Mouse (Mus musculus) CH12.LX (cell line): ENCODE measurements around the gene Acer3. TPM values are rescaled to one million over a fixed set of nuclear protein-coding genes. Genes with fewer than 3 reads are reported as not detected.
"Not testable (repeated sequence)": the region's sequence is repeated elsewhere in the genome, so short reads cannot be mapped to it uniquely, and the experiment has no call there.

Source experiments
- DNase-seq: peaks from one replicate; pipeline ENCODE4 v3.0.0-alpha.2; 2013; ENCODE audit errors: extremely low read depth
- H3K27ac ChIP-seq: 2 replicates; pipeline ENCODE4 v1.5.1; 2012; ENCODE audit warnings: low read depth, mild to moderate bottlenecking, control low read depth, moderate library complexity; ENCODE audit not compliant: insufficient read depth
- H3K27me3 ChIP-seq: replicated peaks from 2 replicates; pipeline ENCODE3; 2012; ENCODE audit warnings: inconsistent platforms
- H3K36me3 ChIP-seq, 2 experiments: replicated peaks in 1 of 2; 2 replicates each; pipeline versions ENCODE3 to v1.6.1; 2012; ENCODE audit warnings: inconsistent platforms in 1 of 2, low read length in 1 of 2, mild to moderate bottlenecking in 1 of 2, mixed read lengths in 1 of 2, moderate library complexity in 1 of 2; ENCODE audit not compliant: control insufficient read depth in 1 of 2, insufficient read depth in 1 of 2
- H3K4me1 ChIP-seq, 2 experiments: 2 replicates each; pipeline ENCODE4 v1.6.1; 2012; ENCODE audit warnings: inconsistent platforms in 1 of 2, moderate library complexity in 1 of 2; ENCODE audit not compliant: insufficient read depth in 2 of 2, control insufficient read depth in 1 of 2
- H3K4me2 ChIP-seq: 2 replicates; pipeline ENCODE4 v1.6.1; 2012; ENCODE audit warnings: low read depth, mild to moderate bottlenecking, control low read depth; ENCODE audit not compliant: poor library complexity, insufficient read depth, severe bottlenecking
- H3K4me3 ChIP-seq, 3 experiments: fragments of 150-350 bp in 1 of 3; sonication (generic) in 1 of 3; replicated peaks in 1 of 3; 2 replicates each; pipeline versions ENCODE3 to v1.5.1; 2011 to 2012; ENCODE audit warnings: low read depth in 2 of 3, low read length in 2 of 3, mild to moderate bottlenecking in 2 of 3, moderate library complexity in 2 of 3, control low read depth in 1 of 3, improper control_type of control experiment in 1 of 3, inconsistent platforms in 1 of 3, mixed read lengths in 1 of 3; ENCODE audit not compliant: poor library complexity in 1 of 3
- H3K79me2 ChIP-seq: replicated peaks from 2 replicates; pipeline ENCODE4 v1.6.1; 2012; ENCODE audit warnings: mild to moderate bottlenecking, moderate library complexity; ENCODE audit not compliant: control insufficient read depth, poor library complexity, insufficient read depth, severe bottlenecking; ENCODE audit errors: extremely low read depth
- H3K9ac ChIP-seq: 2 replicates; pipeline ENCODE4 v1.6.1; 2012; ENCODE audit warnings: low read depth, mild to moderate bottlenecking, control low read depth, moderate library complexity; ENCODE audit not compliant: insufficient read depth
- H3K9me3 ChIP-seq: replicated peaks from 2 replicates; pipeline ENCODE3; 2012; ENCODE audit warnings: low read length, inconsistent platforms, mixed read lengths
- BHLHE40 ChIP-seq: IDR thresholded peaks from 2 replicates; pipeline ENCODE4 v1.6.1; 2011; ENCODE audit warnings: mild to moderate bottlenecking, low read depth, low read length, improper control_type of control experiment
- CHD1 ChIP-seq: IDR thresholded peaks from 2 replicates; pipeline ENCODE4 v1.6.1; 2012; ENCODE audit warnings: low read depth, low read length, improper control_type of control experiment, inconsistent platforms
- CHD2 ChIP-seq: IDR thresholded peaks from 2 replicates; pipeline ENCODE4 v1.6.1; 2011; ENCODE audit warnings: low read length, improper control_type of control experiment
- CTCF ChIP-seq, 2 experiments: IDR thresholded peaks in 1 of 2; conservative IDR thresholded peaks in 1 of 2; 2 replicates each; pipeline ENCODE4 v1.5.1; 2011 to 2012; ENCODE audit warnings: low read depth in 2 of 2, low read length in 2 of 2, improper control_type of control experiment in 1 of 2, inconsistent platforms in 1 of 2, mild to moderate bottlenecking in 1 of 2, moderate library complexity in 1 of 2
- E2F4 ChIP-seq: IDR thresholded peaks from 2 replicates; pipeline ENCODE4 v1.6.1; 2011; ENCODE audit warnings: low read depth, low read length, improper control_type of control experiment; ENCODE audit not compliant: insufficient replicate concordance
- ELF1 ChIP-seq: IDR thresholded peaks from 2 replicates; pipeline ENCODE4 v1.6.1; 2014; ENCODE audit warnings: low read depth, mild to moderate bottlenecking, inconsistent platforms, low read length, improper control_type of control experiment
- ETS1 ChIP-seq: conservative IDR thresholded peaks from 2 replicates; pipeline ENCODE4 v1.6.1; 2012; ENCODE audit warnings: low read depth, mild to moderate bottlenecking, inconsistent platforms, low read length, improper control_type of control experiment, moderate library complexity
- JUN ChIP-seq: IDR thresholded peaks from 2 replicates; pipeline ENCODE4 v1.6.1; 2011; ENCODE audit warnings: low read depth, mild to moderate bottlenecking, low read length, improper control_type of control experiment, moderate library complexity; ENCODE audit not compliant: insufficient read depth
- KAT2A ChIP-seq: IDR thresholded peaks from 2 replicates; pipeline ENCODE4 v1.6.1; 2012; ENCODE audit warnings: low read length, improper control_type of control experiment, inconsistent platforms; ENCODE audit not compliant: insufficient replicate concordance
- MAFK ChIP-seq: IDR thresholded peaks from 2 replicates; pipeline ENCODE4 v1.6.1; 2011; ENCODE audit warnings: low read length, improper control_type of control experiment; ENCODE audit not compliant: insufficient replicate concordance
- MAX ChIP-seq: IDR thresholded peaks from 2 replicates; pipeline ENCODE4 v1.6.1; 2011; ENCODE audit warnings: low read length, improper control_type of control experiment
- MAZ ChIP-seq: IDR thresholded peaks from 2 replicates; pipeline ENCODE4 v1.6.1; 2012; ENCODE audit warnings: low read depth, mild to moderate bottlenecking, inconsistent platforms, low read length, improper control_type of control experiment, moderate library complexity
- MXI1 ChIP-seq: IDR thresholded peaks from 2 replicates; pipeline ENCODE4 v1.6.1; 2011; ENCODE audit warnings: mild to moderate bottlenecking, low read depth, low read length, improper control_type of control experiment
- MYC ChIP-seq: IDR thresholded peaks from 2 replicates; pipeline ENCODE4 v1.6.1; 2011; ENCODE audit warnings: low read depth, mild to moderate bottlenecking, improper control_type of control experiment, low read length
- NELFE ChIP-seq: IDR thresholded peaks from 2 replicates; pipeline ENCODE4 v1.6.1; 2011; ENCODE audit warnings: low read depth, low read length, improper control_type of control experiment
- POLR2A ChIP-seq: IDR thresholded peaks from 2 replicates; pipeline ENCODE4 v1.6.1; 2011; ENCODE audit warnings: low read depth, mild to moderate bottlenecking, improper control_type of control experiment, low read length
- RAD21 ChIP-seq: IDR thresholded peaks from 2 replicates; pipeline ENCODE4 v1.6.1; 2011; ENCODE audit warnings: low read depth, mild to moderate bottlenecking, low read length, improper control_type of control experiment, moderate library complexity
- RCOR1 ChIP-seq: conservative IDR thresholded peaks from 2 replicates; pipeline ENCODE4 v1.6.1; 2012; ENCODE audit warnings: low read depth, mild to moderate bottlenecking, inconsistent platforms, low read length, improper control_type of control experiment
- SMC3 ChIP-seq: IDR thresholded peaks from 2 replicates; pipeline ENCODE4 v1.6.1; 2011; ENCODE audit warnings: low read depth, low read length, improper control_type of control experiment
- UBTF ChIP-seq: IDR thresholded peaks from 2 replicates; pipeline ENCODE4 v1.6.1; 2012; ENCODE audit warnings: low read depth, mild to moderate bottlenecking, inconsistent platforms, low read length, improper control_type of control experiment, moderate library complexity
- USF1 ChIP-seq: IDR thresholded peaks from 2 replicates; pipeline ENCODE4 v1.6.1; 2014; ENCODE audit warnings: low read depth, mild to moderate bottlenecking, inconsistent platforms, low read length, improper control_type of control experiment
- USF2 ChIP-seq: conservative IDR thresholded peaks from 2 replicates; pipeline ENCODE4 v1.6.1; 2011; ENCODE audit warnings: low read depth, low read length, improper control_type of control experiment
- ZNF384 ChIP-seq: IDR thresholded peaks from 2 replicates; pipeline ENCODE4 v1.6.1; 2012; ENCODE audit warnings: low read depth, low read length, improper control_type of control experiment, inconsistent platforms
- dilution Hi-C: fragments of 300-500 bp; cut with MboI; formaldehyde crosslinking; loops from 2 replicates; pipeline ENCODE4 v1.14.3; 2020; ENCODE audit warnings: low sequenced_read_pairs; ENCODE audit not compliant: extremely low pct_unique_long_range_greater_than_20kb, extremely low pct_ligation_motif_present
- in situ Hi-C: fragments of 300-500 bp; cut with MboI; formaldehyde crosslinking; loops from 3 replicates; pipeline ENCODE4 v1.14.3; 2019; ENCODE audit warnings: low sequenced_read_pairs, low pct_ligation_motif_present, low pct_unique_long_range_greater_than_20kb, mixed read lengths
- polyA plus RNA-seq: library from polyadenylated mRNA; unstranded; fragments of >175 nt; gene quantifications from 2 replicates; pipeline ENCODE4 v1.2.1, GENCODE M21; 2012; ENCODE audit warnings: low read depth; ENCODE audit not compliant: insufficient read length
- total RNA-seq, 2 experiments: library from RNA; depleted of rRNA; stranded (reverse); fragments of 300-350 nt in 1 of 2; fragments of >200 nt in 1 of 2; gene quantifications; 2 replicates each; pipeline ENCODE4 v1.2.3; 2012 to 2014

Acer3 gene
- total and polyA plus RNA-seq, 3 experiments = 10.7 to 16.6 (median 14.4) TPM

- TF ChIP-seq E2F4 = no peak
- peak; percentile 38 for TF ChIP-seq SMC3
- peak in 1 of 2 experiments; percentile 54; a peak in 2 of 4 replicates for TF ChIP-seq CTCF (conservative IDR thresholded peaks at IDR 0.05 in 1 of 2, IDR thresholded peaks at IDR 0.05 in 1 of 2; ENCODE audit: low read depth in 2 of 2, low read length in 2 of 2)
- no peak for TF ChIP-seq CHD2
- peak; percentile 40 for TF ChIP-seq RAD21
- no peak for TF ChIP-seq MAZ
- TF ChIP-seq USF1 = no peak
- in situ Hi-C loops (no loop called here), dilution Hi-C loops (no loop called here)
- Histone ChIP-seq H3K4me1 (no peaks in the 10 kb centered on the region), H3K4me3 (no peak overlapping the region), H3K79me2 (no peaks in the 10 kb centered on the region), H3K4me2 (no peak overlapping the region), H3K27me3 (no peaks in the 10 kb centered on the region), H3K36me3 (no peaks in the 10 kb centered on the region), H3K27ac (no peak overlapping the region), H3K9me3 (no peaks in the 10 kb centered on the region), H3K9ac (no peak overlapping the region)
- DNase-seq = peak; percentile 6
Measured at GRCm38 (mm10) chr7:98276263-98276662, 44.7 kb downstream of the Acer3 start.

GRCm38 (mm10) chr7:98268166-98268565 lies 52.8 kb downstream of the Acer3 start:
- H3K36me3 ChIP-seq, H3K4me3 ChIP-seq, H3K79me2 ChIP-seq, H3K4me2 ChIP-seq, H3K4me1 ChIP-seq, H3K27ac ChIP-seq, H3K27me3 ChIP-seq, H3K9me3 ChIP-seq, H3K9ac ChIP-seq, DNase-seq, in situ Hi-C loops, dilution Hi-C loops: not testable (repeated sequence)

- in situ Hi-C loops = no loop called here
- no peak overlapping the region for H3K27ac ChIP-seq
- DNase-seq = no peak
- H3K79me2 ChIP-seq = no peaks in the 10 kb centered on the region
- no peak overlapping the region for H3K4me2 ChIP-seq
- no peaks in the 10 kb centered on the region for H3K9me3 ChIP-seq
- no peaks in the 10 kb centered on the region for H3K36me3 ChIP-seq
- H3K4me3 ChIP-seq = no peak overlapping the region
- H3K4me1 ChIP-seq = no peaks in the 10 kb centered on the region
- TF ChIP-seq RCOR1 (no peak), JUN (no peak), USF1 (no peak), MAX (no peak), MYC (no peak), ZNF384 (no peak), ELF1 (no peak), POLR2A (no peak), CHD1 (no peak), CTCF (conservative IDR thresholded peaks at IDR 0.05 in 1 of 2, IDR thresholded peaks at IDR 0.05 in 1 of 2; ENCODE audit: low read depth in 2 of 2, low read length in 2 of 2) (no peak), MAFK (no peak), UBTF (no peak), BHLHE40 (no peak), ETS1 (no peak), NELFE (no peak), RAD21 (no peak), KAT2A (no peak), USF2 (no peak), MXI1 (no peak)
- TF ChIP-seq, all 38 proteins: peak for 0
- no peak overlapping the region for H3K9ac ChIP-seq
- dilution Hi-C loops = no loop called here
- H3K27me3 ChIP-seq = no peaks in the 10 kb centered on the region
Measured at GRCm38 (mm10) chr7:98252520-98252919, 68.5 kb downstream of the Acer3 start.
